Mouse (Mus musculus) G1E (cell line): Measurements from ENCODE around the gene Hic1.

Experiments used
- CTCF ChIP-seq: IDR thresholded peaks from 2 replicates; pipeline ENCODE4 v1.5.1; 2012; ENCODE audit warnings: low read depth, low read length, inconsistent platforms, mixed read lengths
- GATA1 ChIP-seq: IDR thresholded peaks from 2 replicates; pipeline ENCODE4 v1.6.1; 2012; ENCODE audit warnings: borderline replicate concordance, low read length, inconsistent platforms, mixed read lengths
- GATA2 ChIP-seq: IDR thresholded peaks from 2 replicates; pipeline ENCODE4 v1.6.1; 2012; ENCODE audit warnings: low read depth, low read length, inconsistent platforms, borderline replicate concordance
- POLR2AphosphoS5 ChIP-seq: IDR thresholded peaks from 2 replicates; pipeline ENCODE4 v1.6.1; 2012; ENCODE audit warnings: low read depth, low read length, inconsistent platforms; ENCODE audit not compliant: insufficient replicate concordance
- TAL1 ChIP-seq: conservative IDR thresholded peaks from 2 replicates; pipeline ENCODE4 v1.6.1; 2012; ENCODE audit warnings: low read depth, low read length, inconsistent platforms, mixed read lengths

DNA sequence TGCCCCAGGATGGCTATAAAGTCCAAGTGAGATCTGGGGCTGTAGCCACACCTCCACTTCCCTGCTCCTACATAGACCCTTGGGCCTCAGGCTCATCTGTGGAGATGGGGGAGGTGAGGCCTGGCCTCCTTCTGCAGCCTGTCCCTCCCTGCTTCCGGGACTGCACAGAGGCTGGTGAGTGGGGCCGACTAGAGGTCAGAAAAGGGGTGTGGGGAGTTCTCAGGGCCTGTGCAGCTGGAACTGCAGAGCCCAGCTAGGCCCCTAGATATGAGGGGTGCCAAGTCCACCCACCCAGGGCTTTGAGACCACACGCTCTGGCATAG is 21.5 kb downstream of the Hic1 start:
- TF ChIP-seq CTCF (no peak), TAL1 (no peak), GATA2 (no peak), POLR2AphosphoS5 (no peak), GATA1 (no peak)
